Mouse (Mus musculus) lung, embryonic 15.5 days (tissue): ENCODE measurements at regions not wholly inside any gene's neighbourhood (a gene's known extent, or its start where the extent isn't known, plus 50 kb on each side); places are given as distances from the start of the nearest gene placed in this dataset.
"Not testable (repeated sequence)": the region's sequence is repeated elsewhere in the genome, so short reads cannot be mapped to it uniquely, and the experiment has no call there.

Source experiments
- ATAC-seq: fragments of 200-750 bp; cut with Nextera tagmentation; 2 replicates; pipeline ENCODE4 v1.8.0; 2017; ENCODE audit warnings: moderate number of reproducible peaks, borderline replicate concordance; ENCODE audit not compliant: low FRiP score, low TSS enrichment; ENCODE audit errors: extremely low read depth
- H3K27ac ChIP-seq: fragments of 300-500 bp; sonication (generic); 2 replicates; pipeline ENCODE4 v1.5.1; 2015; ENCODE audit warnings: moderate library complexity, mild to moderate bottlenecking, inconsistent platforms
- H3K27me3 ChIP-seq: fragments of 300-500 bp; sonication (generic); 2 replicates; pipeline ENCODE4 v1.6.1; 2015; ENCODE audit warnings: inconsistent platforms
- H3K36me3 ChIP-seq: fragments of 300-500 bp; sonication (generic); 2 replicates; pipeline ENCODE4 v1.6.1; 2015; ENCODE audit warnings: inconsistent platforms
- H3K4me1 ChIP-seq: fragments of 300-500 bp; sonication (generic); 2 replicates; pipeline ENCODE4 v1.6.1; 2015; ENCODE audit warnings: inconsistent platforms
- H3K4me2 ChIP-seq: fragments of 300-500 bp; sonication (generic); 2 replicates; pipeline ENCODE4 v1.6.1; 2015; ENCODE audit warnings: inconsistent platforms, mild to moderate bottlenecking, moderate library complexity
- H3K4me3 ChIP-seq: fragments of 300-500 bp; sonication (generic); 2 replicates; pipeline ENCODE4 v1.5.1; 2015; ENCODE audit warnings: mild to moderate bottlenecking, inconsistent platforms
- H3K9ac ChIP-seq: fragments of 300-500 bp; sonication (generic); 2 replicates; pipeline ENCODE4 v1.6.1; 2015; ENCODE audit warnings: inconsistent platforms
- H3K9me3 ChIP-seq: fragments of 300-500 bp; sonication (generic); 2 replicates; pipeline ENCODE4 v1.6.1; 2016; ENCODE audit warnings: inconsistent platforms
- WGBS: fragments of 180-500 bp; shearing (Covaris S2); methylation state at CpG from one replicate; pipeline ENCODE4 v1.1.7; 2015; 5-methylcytosine and 5-hydroxymethylcytosine counted together

DNA sequence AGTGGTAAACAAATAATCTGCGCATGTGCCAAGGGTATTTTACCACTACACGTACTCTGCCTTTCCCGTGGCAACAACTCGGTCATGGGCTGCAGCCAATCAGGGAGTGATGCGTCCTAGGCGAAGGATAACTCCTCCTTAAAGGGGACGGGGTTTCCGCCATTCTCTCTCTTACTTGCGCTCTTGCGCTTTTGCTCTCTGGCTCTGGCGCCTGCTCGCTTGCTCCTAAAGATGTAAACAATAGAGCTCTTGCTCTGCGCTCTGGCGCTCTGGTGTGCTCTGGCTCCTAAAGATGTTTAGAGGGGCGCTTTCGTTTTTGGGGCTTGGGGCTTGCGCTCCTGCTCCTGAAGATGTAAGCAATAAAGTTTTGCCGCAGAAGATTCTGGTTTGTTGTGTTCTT lies 166.9 kb upstream of the Thumpd2 start:
- H3K27me3 ChIP-seq, H3K9me3 ChIP-seq, H3K27ac ChIP-seq, H3K4me1 ChIP-seq, H3K9ac ChIP-seq, H3K4me3 ChIP-seq, H3K4me2 ChIP-seq, H3K36me3 ChIP-seq, ATAC-seq: not testable (repeated sequence)
- WGBS, result 97% methylated on average over 15 of the region's 18 CpGs

DNA sequence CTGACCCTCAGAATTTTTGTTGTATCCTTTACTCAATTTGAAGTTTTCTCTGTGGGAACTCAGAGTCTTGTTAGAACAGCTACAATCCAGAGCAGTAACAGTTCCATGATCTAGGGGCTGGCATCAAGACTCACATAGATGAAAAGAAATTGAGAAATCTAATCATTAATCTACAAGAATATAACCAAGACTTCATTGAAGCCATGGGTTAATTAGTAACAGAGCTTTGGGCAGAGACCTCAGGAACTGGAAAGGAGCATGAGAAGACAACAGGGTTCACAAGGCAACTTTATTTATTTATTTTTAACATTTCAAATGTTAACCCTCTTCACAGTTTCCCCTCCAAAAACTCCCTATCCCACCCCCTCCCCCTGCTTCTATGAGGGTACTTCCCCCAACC lies 160.4 kb upstream of the Thumpd2 start:
- no peaks in the 10 kb centered on the region for H3K4me1 ChIP-seq
- no peak overlapping the region for H3K9ac ChIP-seq

DNA sequence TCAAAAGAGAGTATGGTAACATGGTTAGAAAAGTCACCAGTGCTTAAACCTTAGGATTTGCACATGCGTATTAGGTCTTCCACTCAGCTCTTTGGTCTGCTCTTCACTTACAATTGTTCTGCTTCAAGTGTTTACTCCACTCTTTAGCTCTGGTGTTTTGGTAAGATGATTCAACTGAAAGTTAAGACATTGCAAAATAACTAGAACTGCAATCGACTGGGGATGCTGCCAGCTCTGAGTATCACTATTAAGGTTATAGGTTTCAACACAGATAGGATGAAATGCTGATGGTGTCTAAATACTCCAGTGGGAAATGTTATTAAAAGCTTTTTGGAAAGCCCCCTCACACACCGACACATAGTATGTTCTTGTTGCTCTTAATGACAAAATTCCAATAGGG lies 156.6 kb upstream of the Thumpd2 start:
- Histone ChIP-seq H3K4me1 (no peaks in the 10 kb centered on the region), H3K36me3 (no peaks in the 10 kb centered on the region)

More for the DNA sequence above, 160.4 kb upstream of the Thumpd2 start:
- ATAC-seq, result no peak
- Histone ChIP-seq H3K4me3 (no peak overlapping the region), H3K9me3 (no peaks in the 10 kb centered on the region), H3K27ac (no peak overlapping the region), H3K27me3 (no peaks in the 10 kb centered on the region), H3K36me3 (no peaks in the 10 kb centered on the region), H3K4me2 (no peak overlapping the region)

DNA sequence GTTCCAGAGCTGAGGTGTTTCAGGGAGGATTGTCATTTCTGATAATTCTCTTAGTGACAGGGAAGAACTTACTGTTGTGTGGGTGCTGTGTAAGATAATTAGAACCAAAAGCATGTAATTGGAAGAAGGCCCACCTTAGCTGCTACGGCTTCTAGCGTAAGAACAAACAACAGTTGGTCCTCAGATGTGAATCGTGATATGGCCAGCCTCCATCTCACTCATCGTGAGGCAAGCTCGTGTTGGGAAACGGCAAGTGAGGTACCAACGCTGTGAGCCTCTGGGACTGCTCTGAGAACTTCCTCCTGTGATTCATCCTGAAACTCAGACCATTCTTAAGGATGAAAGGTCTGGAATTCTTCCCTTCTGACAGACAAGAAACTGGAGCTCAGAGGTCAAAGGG lies 150.0 kb upstream of the Thumpd2 start:
- Histone ChIP-seq H3K36me3 (no peaks in the 10 kb centered on the region), H3K27ac (no peak overlapping the region), H3K9ac (no peak overlapping the region), H3K9me3 (no peaks in the 10 kb centered on the region), H3K27me3 (no peaks in the 10 kb centered on the region), H3K4me3 (no peak overlapping the region), H3K4me1 (no peaks in the 10 kb centered on the region), H3K4me2 (no peak overlapping the region)
- no peak for ATAC-seq
- WGBS, result 85% methylated on average over 7 of the region's 7 CpGs

More for the DNA sequence above, 156.6 kb upstream of the Thumpd2 start:
- no peak overlapping the region for H3K4me3 ChIP-seq
- no peak for ATAC-seq
- H3K27me3 ChIP-seq, result no peaks in the 10 kb centered on the region
- H3K9ac ChIP-seq, result no peak overlapping the region
- no peak overlapping the region for H3K4me2 ChIP-seq
- H3K27ac ChIP-seq, result no peak overlapping the region
- WGBS, result 76% methylated on average over 3 of the region's 3 CpGs
- H3K9me3 ChIP-seq, result no peaks in the 10 kb centered on the region

DNA sequence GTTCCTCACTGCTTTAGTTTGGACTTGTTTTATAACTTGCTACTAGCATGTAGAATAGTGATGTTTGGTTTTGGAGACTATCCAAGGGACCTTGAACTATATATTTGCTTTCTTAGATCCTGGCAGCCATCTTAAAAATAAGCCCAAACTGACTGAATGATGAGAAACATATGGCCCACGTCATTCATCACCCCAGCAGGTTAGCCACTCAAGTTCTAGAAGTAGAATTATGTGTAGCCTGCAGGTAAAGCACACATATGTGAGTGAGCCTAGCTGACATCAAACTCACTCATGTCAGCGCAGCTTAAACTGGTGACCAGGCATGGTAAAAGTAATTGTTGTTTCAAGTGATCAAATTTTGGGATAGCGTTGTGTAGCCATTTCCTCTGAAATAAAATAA lies 147.2 kb upstream of the Thumpd2 start:
- no peak overlapping the region for H3K9ac ChIP-seq
- no peaks in the 10 kb centered on the region for H3K36me3 ChIP-seq
- H3K4me3 ChIP-seq, result no peak overlapping the region
- H3K27me3 ChIP-seq, result no peaks in the 10 kb centered on the region
- H3K27ac ChIP-seq, result no peak overlapping the region
- H3K4me2 ChIP-seq, result no peak overlapping the region
- no peaks in the 10 kb centered on the region for H3K4me1 ChIP-seq
- H3K9me3 ChIP-seq, result no peaks in the 10 kb centered on the region
- ATAC-seq, result no peak
- WGBS, result 82% methylated on average over 3 of the region's 3 CpGs

DNA sequence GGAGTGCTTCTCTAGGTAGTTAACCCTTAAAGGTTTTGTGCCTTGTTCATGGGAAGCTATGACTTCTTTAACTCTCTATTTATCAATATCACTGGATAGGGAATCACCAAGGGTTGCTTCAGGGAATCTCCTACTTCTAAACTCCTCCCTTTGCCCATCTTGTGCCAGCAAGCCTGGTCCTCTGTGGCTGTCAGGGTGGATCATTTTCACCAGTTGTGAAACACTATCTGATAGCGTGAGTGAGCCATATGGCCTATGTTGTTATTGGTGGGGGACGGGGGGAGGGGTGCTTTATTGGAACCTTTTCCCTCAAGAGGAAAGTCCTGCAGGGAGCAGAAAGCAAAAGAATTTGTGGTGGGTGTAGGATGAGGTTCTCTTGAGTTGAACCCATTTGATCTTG lies 145.5 kb upstream of the Thumpd2 start:
- ATAC-seq, result no peak
- Histone ChIP-seq H3K4me1 (no peaks in the 10 kb centered on the region), H3K36me3 (no peaks in the 10 kb centered on the region), H3K9ac (no peak overlapping the region), H3K9me3 (no peaks in the 10 kb centered on the region; the same call in 1 of the 2 replicates), H3K27ac (no peak overlapping the region), H3K4me3 (no peak overlapping the region), H3K4me2 (no peak overlapping the region), H3K27me3 (no peaks in the 10 kb centered on the region)
- 75% methylated on average over 2 of the region's 2 CpGs for WGBS

DNA sequence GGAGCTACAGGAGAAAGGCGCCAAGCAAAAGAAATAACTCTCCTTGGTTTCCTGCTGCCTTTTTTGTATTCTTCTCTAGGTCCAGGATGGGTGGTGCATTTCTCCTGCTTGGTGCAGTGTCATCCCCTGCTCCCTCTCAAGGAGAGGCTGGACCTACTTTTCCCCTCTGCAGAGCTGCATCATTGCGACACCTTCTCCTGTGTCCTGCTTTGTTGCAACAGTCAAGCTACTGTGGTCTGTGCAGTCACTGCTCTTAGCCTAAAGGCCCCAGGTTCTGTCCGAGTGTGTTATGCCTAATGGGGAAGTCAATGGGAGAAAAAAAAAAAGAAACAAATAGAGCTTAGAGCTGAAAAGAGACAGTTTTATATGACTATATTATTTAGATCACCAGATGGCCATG lies 144.4 kb upstream of the Thumpd2 start:
- no peak for ATAC-seq
- no peak overlapping the region for H3K9ac ChIP-seq
- no peak overlapping the region for H3K27ac ChIP-seq
- no peak overlapping the region for H3K4me3 ChIP-seq
- no peaks in the 10 kb centered on the region for H3K36me3 ChIP-seq
- WGBS, result 82% methylated on average over 3 of the region's 3 CpGs
- no peaks in the 10 kb centered on the region; the same call in 1 of the 2 replicates for H3K9me3 ChIP-seq
- no peaks in the 10 kb centered on the region for H3K4me1 ChIP-seq
- no peak overlapping the region for H3K4me2 ChIP-seq
- H3K27me3 ChIP-seq, result no peaks in the 10 kb centered on the region

DNA sequence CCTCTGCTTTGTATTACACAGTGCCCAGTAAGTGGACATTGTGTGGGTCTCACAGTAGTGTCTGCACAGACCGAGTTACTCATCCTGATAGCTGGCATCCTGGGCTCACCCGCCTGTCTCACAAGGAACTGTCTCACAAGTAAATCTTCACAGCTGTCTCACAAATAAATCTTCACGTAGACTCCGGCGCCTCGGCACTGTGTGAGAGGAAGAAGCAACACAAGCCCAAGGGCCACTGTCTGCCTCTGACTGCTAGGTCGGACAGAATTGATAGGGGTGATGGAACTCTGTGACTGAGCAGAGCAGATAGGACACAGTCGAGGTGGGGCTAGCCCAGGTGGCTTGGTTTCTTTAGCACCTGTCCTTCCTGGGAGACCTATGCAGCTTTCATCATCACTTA lies 136.2 kb upstream of the Thumpd2 start:
- no peak for ATAC-seq
- no peaks in the 10 kb centered on the region for H3K27me3 ChIP-seq
- H3K9me3 ChIP-seq, result no peaks in the 10 kb centered on the region
- H3K27ac ChIP-seq, result no peak overlapping the region
- WGBS, result 29% methylated on average over 8 of the region's 8 CpGs
- H3K36me3 ChIP-seq, result no peaks in the 10 kb centered on the region
- H3K9ac ChIP-seq, result no peak overlapping the region
- no peak overlapping the region for H3K4me3 ChIP-seq
- H3K4me2 ChIP-seq, result no peak overlapping the region
- H3K4me1 ChIP-seq, result 0 out of 2 replicates have a peak, but pooled peaks cover 3% of the 10 kb centered on the region

DNA sequence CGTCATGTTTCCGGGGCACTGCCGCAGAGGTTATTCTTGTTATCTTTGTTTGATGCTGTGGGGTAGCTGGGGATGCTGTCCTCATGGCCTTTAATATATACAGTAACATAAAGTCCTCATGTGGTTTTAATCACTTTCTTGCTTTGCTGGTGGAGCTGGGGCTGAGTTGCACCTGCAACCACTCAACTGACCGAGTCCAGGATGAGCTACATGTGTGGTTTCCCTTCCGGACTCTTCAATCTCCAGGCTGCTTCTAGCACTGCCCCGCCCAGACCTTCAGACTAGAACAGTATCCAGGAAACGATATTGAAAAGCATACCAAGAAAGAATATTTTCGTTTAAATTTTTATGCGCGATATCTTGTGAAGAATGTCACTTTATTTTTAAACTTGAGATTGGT lies 129.1 kb upstream of the Thumpd2 start:
- H3K4me2 ChIP-seq, result no peak overlapping the region
- ATAC-seq, result no peak
- no peak overlapping the region for H3K9ac ChIP-seq
- no peak overlapping the region for H3K4me3 ChIP-seq
- H3K36me3 ChIP-seq, result no peaks in the 10 kb centered on the region
- H3K9me3 ChIP-seq, result no peaks in the 10 kb centered on the region
- no peak overlapping the region for H3K27ac ChIP-seq
- H3K4me1 ChIP-seq, result 0 out of 2 replicates have a peak, but pooled peaks cover 3% of the 10 kb centered on the region
- WGBS, result 70% methylated on average over 10 of the region's 10 CpGs
- no peaks in the 10 kb centered on the region; the same call in 1 of the 2 replicates for H3K27me3 ChIP-seq

DNA sequence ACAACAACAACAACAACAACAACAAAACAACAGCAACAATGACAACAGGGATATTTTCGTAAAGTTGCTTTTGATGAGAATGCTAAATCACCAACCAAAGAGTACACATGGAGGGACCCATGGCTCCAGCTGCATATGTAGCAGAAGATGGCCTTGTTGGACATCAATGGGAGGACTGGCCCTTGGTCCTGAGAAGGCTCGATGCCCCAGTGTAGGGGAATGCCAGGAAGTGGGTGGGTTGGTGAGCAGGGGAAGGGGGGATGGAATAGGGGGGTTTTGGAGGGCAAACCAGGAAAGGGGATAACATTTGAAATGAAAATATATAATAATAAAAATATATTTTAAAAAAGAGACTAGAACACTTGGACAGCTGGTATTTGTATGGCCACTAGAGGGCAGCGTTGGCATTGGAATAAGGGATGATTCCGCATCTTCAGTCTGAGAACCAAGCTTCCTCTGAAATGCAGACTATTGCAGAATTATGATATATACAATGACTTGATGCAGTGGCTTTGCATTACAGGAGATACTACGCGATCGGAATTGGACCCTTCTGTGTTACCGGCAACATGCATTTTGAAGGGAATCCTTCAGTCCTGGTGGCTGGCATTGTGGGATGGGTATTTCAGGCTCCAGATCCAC lies 128.5 kb upstream of the Thumpd2 start:
- no peak for ATAC-seq
- WGBS, result 26% methylated on average over 8 of the region's 8 CpGs
- Histone ChIP-seq H3K4me1 (0 out of 2 replicates have a peak, but pooled peaks cover 3% of the 10 kb centered on the region), H3K4me2 (peak overlapping the region; percentile 16; the same call in 1 of the 2 replicates), H3K4me3 (no peak overlapping the region), H3K36me3 (no peaks in the 10 kb centered on the region), H3K9me3 (no peaks in the 10 kb centered on the region), H3K27ac (no peak overlapping the region), H3K9ac (no peak overlapping the region), H3K27me3 (no peaks in the 10 kb centered on the region; the same call in 1 of the 2 replicates)

DNA sequence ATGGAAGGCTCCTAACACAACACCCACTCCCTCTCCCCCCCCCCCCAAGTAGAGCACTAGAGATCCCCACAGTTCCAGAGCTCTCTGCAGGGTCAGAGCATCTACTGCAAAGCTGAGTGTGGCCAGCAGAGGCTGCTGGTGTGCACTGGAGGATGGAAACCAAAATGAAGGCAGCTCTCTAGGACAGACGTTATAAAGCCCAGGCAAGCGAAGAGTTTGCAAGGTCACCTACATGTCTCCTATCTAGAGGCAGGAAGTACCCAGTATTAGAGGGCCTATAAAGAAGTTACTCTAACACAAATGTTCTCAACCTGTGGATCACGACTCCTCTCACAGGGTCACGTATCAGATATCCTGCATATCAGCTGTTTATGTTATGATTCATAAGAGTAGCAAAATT lies 125.1 kb upstream of the Thumpd2 start:
- 0 out of 2 replicates have a peak, but pooled peaks cover 3% of the 10 kb centered on the region for H3K4me1 ChIP-seq
- H3K4me3 ChIP-seq, result no peak overlapping the region
- no peaks in the 10 kb centered on the region for H3K36me3 ChIP-seq
- H3K9ac ChIP-seq, result no peak overlapping the region
- 39% methylated on average over 4 of the region's 4 CpGs for WGBS
- H3K27me3 ChIP-seq, result no peaks in the 10 kb centered on the region; the same call in 1 of the 2 replicates
- peak; percentile 60; the same call in 1 of the 2 replicates for ATAC-seq
- H3K27ac ChIP-seq, result no peak overlapping the region
- H3K9me3 ChIP-seq, result no peaks in the 10 kb centered on the region
- H3K4me2 ChIP-seq, result no peak overlapping the region

DNA sequence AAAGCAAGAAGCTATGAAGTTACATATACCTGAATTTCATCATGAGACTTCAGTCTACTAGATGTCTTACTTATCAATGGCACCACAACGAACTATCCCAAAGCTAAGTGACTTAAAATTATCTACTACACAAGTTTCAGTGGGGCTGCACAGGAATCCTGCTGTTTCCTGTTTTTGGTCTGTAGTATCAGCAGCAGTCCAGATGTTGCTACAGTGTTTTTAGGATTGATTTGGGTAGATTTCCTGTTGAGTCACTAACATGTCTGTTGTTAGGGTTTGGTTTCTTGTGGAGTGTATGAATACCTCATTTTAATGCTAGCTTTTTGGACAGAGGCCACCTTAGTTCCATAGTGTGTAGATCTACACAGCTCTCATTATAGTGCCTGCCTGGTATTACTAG lies 120.8 kb upstream of the Thumpd2 start:
- Histone ChIP-seq H3K4me1 (0 out of 2 replicates have a peak, but pooled peaks cover 3% of the 10 kb centered on the region), H3K27me3 (no peaks in the 10 kb centered on the region), H3K36me3 (no peaks in the 10 kb centered on the region), H3K27ac (no peak overlapping the region), H3K9me3 (no peaks in the 10 kb centered on the region), H3K4me3 (no peak overlapping the region), H3K9ac (no peak overlapping the region), H3K4me2 (no peak overlapping the region)
- 57% methylated on average over 1 of the region's 1 CpGs for WGBS
- no peak for ATAC-seq
